9 mouse cellular contexts compared by ENCODE assay signal in the genomic region with DNA sequence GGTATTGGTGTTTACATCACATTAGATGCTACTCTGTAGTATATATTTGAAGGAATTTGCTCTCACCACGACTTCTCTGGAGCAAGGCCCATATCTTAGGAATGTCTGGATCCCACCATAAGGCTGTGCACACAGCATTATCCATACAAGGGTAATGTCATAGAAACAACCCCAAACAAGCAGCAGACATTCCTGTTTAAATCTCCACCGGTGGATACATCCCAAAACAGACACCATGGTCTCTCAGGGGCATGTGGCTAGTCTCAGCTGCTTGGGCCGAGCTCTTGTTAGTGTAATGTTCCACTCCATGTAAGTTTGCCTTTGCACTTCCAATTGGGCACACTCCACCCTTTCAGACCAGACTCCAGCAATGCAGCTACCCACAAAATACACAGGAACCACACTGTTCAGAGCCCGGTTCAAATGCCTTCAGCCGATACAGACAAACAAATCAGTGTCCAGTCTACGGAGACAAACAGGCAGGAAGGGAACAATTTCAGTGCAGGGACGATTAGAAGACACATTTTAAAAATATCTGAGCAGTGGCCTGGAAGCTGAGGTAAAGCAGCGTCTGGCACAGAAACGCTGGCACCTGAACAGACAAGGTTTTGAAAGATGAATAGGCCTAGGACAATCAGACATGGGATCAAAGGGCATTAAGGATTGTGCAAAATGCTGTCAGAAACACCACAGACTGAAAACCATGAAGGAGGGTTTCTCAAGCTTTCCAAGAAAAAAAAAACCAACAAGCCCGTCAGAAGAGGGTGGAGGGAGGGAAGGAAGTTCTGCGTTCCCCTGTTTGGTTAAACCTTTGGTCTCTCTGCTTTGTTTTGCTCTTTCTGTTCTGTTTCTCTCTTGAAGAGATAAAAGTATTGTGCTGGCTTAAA. TPM values are rescaled to one million over a fixed set of nuclear protein-coding genes. Genes with fewer than 3 reads are reported as not detected.
DNase-seq lines count a peak whose midpoint lies in the region; ATAC-seq lines count a peak whose summit lies in the region.
"Had no signal": no experiment of that assay in that cellular context is flagged by ENCODE, and none has a peak within 500 bp of the region (broad histone marks: within the 10 kb centered on the region; RNA-seq: fewer than 3 reads in every experiment).

No protein-coding gene starts in this region.

- no peaks in the 10 kb centered on the region for H3K27me3 ChIP-seq in embryonic facial prominence, embryonic 11.5 days (ENCODE audit: control insufficient read depth, insufficient read depth, low read length)
- peaks cover 38% of the 10 kb centered on the region for H3K27me3 ChIP-seq in liver, embryonic 13.5 days
- no peaks in the 10 kb centered on the region for H3K27me3 ChIP-seq in neural tube, embryonic 11.5 days (ENCODE audit: control insufficient read depth, insufficient read depth, low read length)

- no peaks in the 10 kb centered on the region for H3K4me1 ChIP-seq in embryonic facial prominence, embryonic 11.5 days (ENCODE audit: control insufficient read depth, insufficient read depth, low read length)
- H3K4me1 ChIP-seq in liver, embryonic 13.5 days (replicated peaks), result peaks cover 14% of the 10 kb centered on the region; the same call in 1 of the 2 replicates
- peaks cover 6% of the 10 kb centered on the region; the same call in 1 of the 2 replicates for H3K4me1 ChIP-seq in neural tube, embryonic 11.5 days (ENCODE audit: control insufficient read depth, insufficient read depth, low read length)

- no peak for ATAC-seq in embryonic facial prominence, embryonic 11.5 days (replicated peaks; ENCODE audit: insufficient number of reproducible peaks, low FRiP score, low TSS enrichment, low read depth)
- ATAC-seq in hematopoietic stem cell, adult 5-6 weeks (replicated peaks in 1 of 2; ENCODE audit: insufficient read depth in 1 of 2, low FRiP score in 2 of 2, low TSS enrichment in 1 of 2, low read depth in 1 of 2, poor library complexity in 2 of 2, severe bottlenecking in 2 of 2), result peak; percentile 7 to 18; a peak in 1 of 4 replicates
- no peak for ATAC-seq in liver, embryonic 13.5 days (ENCODE audit: low read depth)
- ATAC-seq in neural tube, embryonic 11.5 days (ENCODE audit: insufficient read depth, low FRiP score, low TSS enrichment), result no peak

- H3K9ac ChIP-seq in embryonic facial prominence, embryonic 11.5 days (replicated peaks; ENCODE audit: low read length), result peak overlapping the region; percentile 97
- H3K9ac ChIP-seq in liver, embryonic 13.5 days, result no peak overlapping the region
- H3K9ac ChIP-seq in neural tube, embryonic 11.5 days (ENCODE audit: low read length), result peak overlapping the region; percentile 92

- peak; percentile 11 for DNase-seq in kidney, adult 11 months
- no peak for DNase-seq in kidney, adult 18-20 months
- peak; percentile 4 for DNase-seq in embryonic facial prominence, embryonic 11.5 days (ENCODE audit: low spot score)
- DNase-seq in liver, embryonic 13.5 days, result no peak
- DNase-seq in neural tube, embryonic 11.5 days (ENCODE audit: low spot score), result peak; percentile 16
- DNase-seq in layer of hippocampus, postnatal 25 days (ENCODE audit: extremely low spot score in 1 of 2, low spot score in 1 of 2), result no peak
- no peak for DNase-seq in T-cell, adult 2 months (ENCODE audit: low spot score)

- H3K9me3 ChIP-seq in embryonic facial prominence, embryonic 11.5 days (replicated peaks; ENCODE audit: control insufficient read depth, low read length), result no peaks in the 10 kb centered on the region
- H3K9me3 ChIP-seq in liver, embryonic 13.5 days (replicated peaks), result no peaks in the 10 kb centered on the region
- H3K9me3 ChIP-seq in neural tube, embryonic 11.5 days (ENCODE audit: control insufficient read depth, low read length), result no peaks in the 10 kb centered on the region

- WGBS in embryonic facial prominence, embryonic 11.5 days, result 22% methylated on average over 11 of the region's 11 CpGs
- WGBS in liver, embryonic 13.5 days (ENCODE audit: insufficient replicate concordance), result 29% methylated on average over 11 of the region's 11 CpGs
- WGBS in neural tube, embryonic 11.5 days, result 26% methylated on average over 11 of the region's 11 CpGs

- H3K4me3 ChIP-seq in embryonic facial prominence, embryonic 11.5 days (ENCODE audit: low read depth, low read length), result peak overlapping the region; percentile 81
- peak overlapping the region; percentile 63; the same call in 1 of the 2 replicates for H3K4me3 ChIP-seq in liver, embryonic 13.5 days (replicated peaks)
- peak overlapping the region; percentile 86 for H3K4me3 ChIP-seq in neural tube, embryonic 11.5 days (ENCODE audit: low read depth, low read length)

- no peak overlapping the region for H3K27ac ChIP-seq in embryonic facial prominence, embryonic 11.5 days (replicated peaks; ENCODE audit: low read depth, low read length)
- no peak overlapping the region; the same call in 1 of the 2 replicates for H3K27ac ChIP-seq in liver, embryonic 13.5 days
- H3K27ac ChIP-seq in neural tube, embryonic 11.5 days (ENCODE audit: low read depth, low read length), result no peak overlapping the region

- no peaks in the 10 kb centered on the region for H3K36me3 ChIP-seq in embryonic facial prominence, embryonic 11.5 days (replicated peaks; ENCODE audit: control insufficient read depth, insufficient read depth, low read depth, low read length)
- H3K36me3 ChIP-seq in liver, embryonic 13.5 days, result no peaks in the 10 kb centered on the region
- H3K36me3 ChIP-seq in neural tube, embryonic 11.5 days (ENCODE audit: control insufficient read depth, insufficient read depth, low read length), result no peaks in the 10 kb centered on the region

- H3K4me2 ChIP-seq in embryonic facial prominence, embryonic 11.5 days (ENCODE audit: low read depth, low read length), result peak overlapping the region; percentile 83
- H3K4me2 ChIP-seq in liver, embryonic 13.5 days, result peak overlapping the region; percentile 66
- peak overlapping the region; percentile 68 for H3K4me2 ChIP-seq in neural tube, embryonic 11.5 days (ENCODE audit: low read depth)

RNA-seq across cellular contexts. Expression of a gene that starts 1.8 kb away (rescaled TPM):
- polyA plus RNA-seq in embryonic facial prominence, embryonic 11.5 days (2014; fragmentation: Nextera tagmentation; extraction: Ambion mirVana), result 1.9 and 2.3 TPM in 2 replicates
- total RNA-seq in hematopoietic stem cell, adult 5-6 weeks (2017), result 3.9 and 4.0 TPM in 2 replicates
- polyA plus RNA-seq in liver, embryonic 13.5 days (2015; fragmentation: Nextera tagmentation; extraction: Ambion mirVana), result 0.15 TPM in 2 replicates
- 1.9 and 2.4 TPM in 2 replicates for polyA plus RNA-seq in neural tube, embryonic 11.5 days (2014; fragmentation: Nextera tagmentation; extraction: Ambion mirVana)
- 1 to 10 TPM; 6.5 to 6.9 TPM for total RNA-seq in layer of hippocampus, postnatal 25 days (2021)
- total RNA-seq: MEL had no signal

Comparison
In these comparisons a context has a peak if more than half of its experiments do, and no peak if none do; other contexts are left out.
1. DNase-seq: peak in kidney, adult 11 months (single experiment), embryonic facial prominence, embryonic 11.5 days (single experiment) and neural tube, embryonic 11.5 days (single experiment); none in kidney, adult 18-20 months (single experiment), liver, embryonic 13.5 days (single experiment), layer of hippocampus, postnatal 25 days (0 of 2) and T-cell, adult 2 months (single experiment).
2. ATAC-seq: peak in hematopoietic stem cell, adult 5-6 weeks (2 of 2); none in embryonic facial prominence, embryonic 11.5 days (single experiment), liver, embryonic 13.5 days (single experiment) and neural tube, embryonic 11.5 days (single experiment).
3. Peak in every context shown above with its lines, with median percentiles within 50 percentile points of each other: H3K4me2 ChIP-seq and H3K4me3 ChIP-seq.